Mouse (Mus musculus) megakaryocyte, embryonic 14.5 days (primary cell): ENCODE measurements at regions not wholly inside any gene's neighbourhood (a gene's known extent, or its start where the extent isn't known, plus 50 kb on each side); places are given as distances from the start of the nearest gene placed in this dataset.

Source experiments
- FLI1 ChIP-seq: IDR thresholded peaks from 2 replicates; pipeline ENCODE4 v1.6.1; 2012; ENCODE audit warnings: low read length, inconsistent platforms, mixed read lengths
- GATA1 ChIP-seq: IDR thresholded peaks from 3 replicates; pipeline ENCODE4 v1.6.1; 2012; ENCODE audit warnings: mixed read lengths, low read length, inconsistent platforms, borderline replicate concordance

DNA sequence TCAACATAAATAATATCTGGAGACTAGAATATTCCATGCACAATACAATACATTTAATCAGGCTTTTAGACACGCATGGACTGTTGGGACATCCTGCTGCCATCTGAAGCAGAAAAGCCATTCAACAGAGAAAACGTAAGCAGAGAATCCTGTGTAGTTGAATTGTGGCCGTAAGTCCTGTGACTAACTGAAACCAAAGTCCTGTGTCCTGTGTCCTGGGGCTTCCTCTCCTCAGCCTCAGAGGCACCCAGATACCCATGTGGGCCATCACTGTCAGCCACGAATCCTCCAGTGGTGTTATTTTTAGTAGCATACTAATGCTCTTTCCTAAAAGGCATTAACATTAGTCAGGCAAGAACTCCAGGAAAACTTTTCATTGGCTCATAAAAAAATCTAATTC is 145.8 kb upstream of the Noct start:
- TF ChIP-seq GATA1: no peak
- TF ChIP-seq FLI1: no peak
